Mouse (Mus musculus) forebrain, embryonic 12.5 days (tissue): ENCODE data around the gene Dennd5b. TPM values are rescaled to one million over a fixed set of nuclear protein-coding genes. Genes with fewer than 3 reads are reported as not detected.
"Not testable (repeated sequence)": the region's sequence is repeated elsewhere in the genome, so short reads cannot be mapped to it uniquely, and the experiment has no call there.

Experiments used
- ATAC-seq: fragments of 200-750 bp; cut with Nextera tagmentation; 2 replicates; pipeline ENCODE4 v1.8.0; 2017; ENCODE audit warnings: moderate TSS enrichment; ENCODE audit not compliant: low FRiP score
- H3K27ac ChIP-seq: fragments of 300-500 bp; sonication (generic); 2 replicates; pipeline ENCODE4 v1.5.1; 2016; ENCODE audit warnings: mild to moderate bottlenecking
- H3K27me3 ChIP-seq: fragments of 300-500 bp; sonication (generic); 2 replicates; pipeline ENCODE4 v1.6.1; 2016; ENCODE audit warnings: mild to moderate bottlenecking
- H3K36me3 ChIP-seq: fragments of 300-500 bp; sonication (generic); replicated peaks from 2 replicates; pipeline ENCODE4 v1.6.1; 2016; ENCODE audit warnings: mild to moderate bottlenecking
- H3K4me1 ChIP-seq: fragments of 300-500 bp; sonication (generic); 2 replicates; pipeline ENCODE4 v1.6.1; 2016
- H3K4me2 ChIP-seq: fragments of 300-500 bp; sonication (generic); 2 replicates; pipeline ENCODE4 v1.6.1; 2016; ENCODE audit warnings: mild to moderate bottlenecking, moderate library complexity
- H3K4me3 ChIP-seq: fragments of 300-500 bp; sonication (generic); replicated peaks from 2 replicates; pipeline ENCODE4 v1.5.1; 2016; ENCODE audit warnings: mild to moderate bottlenecking
- H3K9ac ChIP-seq: fragments of 300-500 bp; sonication (generic); 2 replicates; pipeline ENCODE4 v1.6.1; 2016; ENCODE audit warnings: mild to moderate bottlenecking
- H3K9me3 ChIP-seq: fragments of 300-500 bp; sonication (generic); 2 replicates; pipeline ENCODE4 v1.6.1; 2016
- WGBS: fragments of 180-500 bp; shearing (Covaris S2); methylation state at CpG from one replicate; pipeline ENCODE4 v1.1.7; 2016; 5-methylcytosine and 5-hydroxymethylcytosine counted together
- polyA plus RNA-seq: library from polyadenylated mRNA; unstranded; fragments of >200 nt; fragmentation: Nextera tagmentation; extraction: Ambion mirVana; gene quantifications from 2 replicates; pipeline ENCODE4 v1.2.1, GENCODE M21; 2016

The Dennd5b gene
- polyA plus RNA-seq, 1 experiment from 2014 or later, result 18.8 TPM

- Histone ChIP-seq H3K9me3 (no peaks in the 10 kb centered on the region), H3K27ac (no peak overlapping the region), H3K4me2 (no peak overlapping the region), H3K4me1 (peaks cover 17% of the 10 kb centered on the region), H3K9ac (no peak overlapping the region), H3K27me3 (no peaks in the 10 kb centered on the region), H3K36me3 (no peaks in the 10 kb centered on the region), H3K4me3 (no peak overlapping the region)
- ATAC-seq, result no peak
- WGBS, result 4% methylated on average over 3 of the region's 3 CpGs
Measured at GRCm38 (mm10) chr6:149131111-149131510, 29.6 kb upstream of the Dennd5b start.

DNA sequence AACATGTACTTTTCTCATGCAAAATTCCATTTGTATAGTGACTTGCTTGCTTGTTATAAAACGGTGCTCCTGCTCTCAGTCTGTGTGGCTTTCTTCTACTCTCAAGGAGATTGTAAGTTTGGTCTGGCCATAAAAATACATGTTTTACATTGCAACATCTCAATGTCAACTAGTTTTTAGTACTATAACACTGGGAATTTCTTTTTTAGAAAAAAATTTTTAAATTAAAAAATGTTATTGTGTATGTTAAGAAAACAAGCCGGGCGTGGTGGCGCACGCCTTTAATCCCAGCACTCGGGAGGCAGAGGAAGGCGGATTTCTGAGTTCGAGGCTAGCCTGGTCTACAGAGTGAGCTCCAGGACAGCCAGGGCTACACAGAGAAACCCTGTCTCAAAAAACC lies 28.4 kb upstream of the Dennd5b start, which contains the start of gene Gm10203:
Gene Gm10203 (plus strand): TSS at position 301 of the 400 bp plus-strand sequence.
- not testable (repeated sequence) for H3K4me3 ChIP-seq, H3K36me3 ChIP-seq, ATAC-seq, H3K4me2 ChIP-seq, H3K27me3 ChIP-seq, H3K9ac ChIP-seq, H3K9me3 ChIP-seq, H3K27ac ChIP-seq
- peaks cover 15% of the 10 kb centered on the region for H3K4me1 ChIP-seq
- WGBS, result 76% methylated on average over 8 of the region's 8 CpGs

DNA sequence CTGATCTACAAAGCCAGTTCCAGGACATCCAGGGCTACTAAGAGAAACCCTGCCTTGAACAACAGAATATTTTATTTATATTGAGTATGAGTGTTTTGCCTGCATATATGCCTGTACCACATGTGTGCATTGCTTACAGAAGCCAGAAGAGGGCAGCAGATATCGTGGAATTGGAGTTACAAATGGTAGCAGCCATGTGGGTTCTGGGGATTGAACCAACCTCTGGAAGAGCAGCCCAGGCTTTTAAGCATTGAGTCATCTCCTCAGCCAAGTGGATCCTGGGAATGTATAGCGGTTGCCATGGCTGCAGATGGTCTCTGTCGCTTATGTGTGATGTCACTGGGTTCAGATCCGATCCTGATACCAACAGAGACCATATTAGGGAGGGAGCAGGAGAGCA lies 25.2 kb upstream of the Dennd5b start:
- Histone ChIP-seq H3K4me2 (no peak overlapping the region), H3K9ac (no peak overlapping the region), H3K36me3 (no peaks in the 10 kb centered on the region), H3K4me3 (no peak overlapping the region), H3K9me3 (no peaks in the 10 kb centered on the region), H3K4me1 (peaks cover 8% of the 10 kb centered on the region), H3K27me3 (no peaks in the 10 kb centered on the region), H3K27ac (no peak overlapping the region)
- no peak for ATAC-seq
- 65% methylated on average over 4 of the region's 4 CpGs for WGBS

DNA sequence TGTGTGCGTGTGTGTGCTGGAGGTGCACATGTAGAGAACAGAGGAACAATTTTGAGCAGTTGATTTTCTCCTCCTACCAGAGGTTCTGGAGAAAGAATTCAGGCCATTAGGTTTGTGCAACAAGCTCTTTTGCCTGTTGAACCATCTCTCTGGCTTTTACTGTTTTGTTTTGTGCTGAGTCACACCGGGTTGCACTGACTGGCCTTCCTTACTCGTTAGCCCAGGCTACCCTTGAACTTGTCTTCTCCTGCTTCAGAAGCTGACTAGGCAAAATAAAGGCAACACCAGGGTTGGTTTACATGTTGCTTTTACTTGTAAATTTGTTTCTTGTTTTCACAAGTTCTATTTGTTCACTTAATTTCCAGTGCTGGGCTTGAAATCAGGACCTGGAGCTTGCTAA lies 21.6 kb upstream of the Dennd5b start:
- Histone ChIP-seq H3K36me3 (no peaks in the 10 kb centered on the region), H3K27me3 (no peaks in the 10 kb centered on the region), H3K9me3 (no peaks in the 10 kb centered on the region), H3K27ac (no peak overlapping the region), H3K9ac (no peak overlapping the region), H3K4me2 (no peak overlapping the region), H3K4me1 (no peaks in the 10 kb centered on the region), H3K4me3 (no peak overlapping the region)
- no peak for ATAC-seq
- 77% methylated on average over 3 of the region's 3 CpGs for WGBS

DNA sequence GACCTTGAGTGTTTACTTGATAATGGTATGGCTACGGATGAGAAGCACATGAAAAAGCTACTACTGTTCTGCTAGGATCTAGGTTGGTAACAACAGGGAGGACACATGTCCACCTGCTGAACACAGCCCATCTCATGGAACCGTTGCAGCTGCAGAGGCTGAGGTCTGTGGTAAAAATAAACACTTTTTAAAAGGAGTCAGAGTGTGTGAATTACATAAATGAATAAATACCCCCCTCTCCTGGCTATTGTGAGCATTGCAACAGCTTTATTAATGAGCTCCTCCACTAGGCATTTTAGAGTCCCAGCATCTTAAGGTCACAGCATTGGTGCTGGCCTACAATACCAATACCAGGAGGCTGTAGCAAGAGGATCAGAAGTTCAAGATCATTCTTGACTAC lies 18.4 kb upstream of the Dennd5b start:
- no peaks in the 10 kb centered on the region for H3K36me3 ChIP-seq
- H3K27me3 ChIP-seq, result no peaks in the 10 kb centered on the region
- no peak overlapping the region for H3K4me3 ChIP-seq
- no peaks in the 10 kb centered on the region for H3K4me1 ChIP-seq
- peak; percentile 46; the same call in 1 of the 2 replicates for ATAC-seq
- H3K4me2 ChIP-seq, result no peak overlapping the region
- H3K9me3 ChIP-seq, result no peaks in the 10 kb centered on the region
- H3K27ac ChIP-seq, result no peak overlapping the region
- WGBS, result 44% methylated on average over 2 of the region's 2 CpGs
- H3K9ac ChIP-seq, result no peak overlapping the region

DNA sequence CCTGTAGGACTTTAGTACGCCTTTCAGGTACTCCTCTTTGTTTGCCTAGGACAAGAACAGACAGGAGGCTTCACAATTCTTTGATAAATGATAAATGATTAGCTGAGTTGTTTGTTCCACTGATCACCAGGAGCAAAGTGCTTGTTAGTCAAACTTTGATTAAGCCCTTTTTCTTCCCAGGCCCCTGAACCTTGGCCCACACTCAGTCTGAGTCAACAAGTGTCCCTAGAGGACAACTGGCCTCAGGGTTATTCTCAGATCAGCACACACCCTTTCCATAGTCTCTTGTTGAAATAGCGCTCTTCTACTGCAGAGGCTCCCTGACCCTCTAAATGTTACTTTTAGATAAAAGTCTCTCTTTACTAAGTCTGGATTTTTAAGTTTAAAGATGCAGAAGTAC lies 17.5 kb upstream of the Dennd5b start:
- H3K4me1 ChIP-seq, result no peaks in the 10 kb centered on the region
- no peak overlapping the region for H3K27ac ChIP-seq
- H3K4me3 ChIP-seq, result no peak overlapping the region
- no peaks in the 10 kb centered on the region for H3K27me3 ChIP-seq
- no peak overlapping the region for H3K9ac ChIP-seq
- WGBS, result 77% methylated on average over 2 of the region's 2 CpGs
- H3K9me3 ChIP-seq, result no peaks in the 10 kb centered on the region
- H3K4me2 ChIP-seq, result no peak overlapping the region
- H3K36me3 ChIP-seq, result no peaks in the 10 kb centered on the region
- ATAC-seq, result no peak

DNA sequence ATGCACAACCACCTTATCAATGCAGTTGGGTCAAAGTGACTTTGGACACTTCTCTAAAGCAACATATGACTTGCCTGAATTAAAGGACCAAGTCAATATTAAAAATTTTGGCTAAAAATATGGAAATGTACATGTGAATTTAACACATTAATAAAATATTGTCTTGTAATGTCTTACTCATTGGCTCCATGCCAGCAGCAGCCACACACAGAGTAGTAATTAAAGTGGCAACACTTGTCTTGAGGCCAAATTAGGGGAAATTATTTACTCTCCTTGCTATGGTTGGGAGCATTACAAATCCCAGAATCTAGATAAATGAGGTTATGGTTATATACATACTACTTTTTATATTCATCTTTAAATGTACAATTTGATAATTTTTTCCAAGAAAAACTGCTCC lies 15.5 kb upstream of the Dennd5b start:
- Histone ChIP-seq H3K9me3 (no peaks in the 10 kb centered on the region), H3K27me3 (no peaks in the 10 kb centered on the region), H3K9ac (no peak overlapping the region), H3K4me3 (no peak overlapping the region), H3K4me1 (no peaks in the 10 kb centered on the region), H3K27ac (no peak overlapping the region), H3K36me3 (no peaks in the 10 kb centered on the region), H3K4me2 (no peak overlapping the region)
- ATAC-seq, result no peak

- 81% methylated on average over 2 of the region's 2 CpGs for WGBS
Measured at GRCm38 (mm10) chr6:149108909-149109308, 7.4 kb upstream of the Dennd5b start.

DNA sequence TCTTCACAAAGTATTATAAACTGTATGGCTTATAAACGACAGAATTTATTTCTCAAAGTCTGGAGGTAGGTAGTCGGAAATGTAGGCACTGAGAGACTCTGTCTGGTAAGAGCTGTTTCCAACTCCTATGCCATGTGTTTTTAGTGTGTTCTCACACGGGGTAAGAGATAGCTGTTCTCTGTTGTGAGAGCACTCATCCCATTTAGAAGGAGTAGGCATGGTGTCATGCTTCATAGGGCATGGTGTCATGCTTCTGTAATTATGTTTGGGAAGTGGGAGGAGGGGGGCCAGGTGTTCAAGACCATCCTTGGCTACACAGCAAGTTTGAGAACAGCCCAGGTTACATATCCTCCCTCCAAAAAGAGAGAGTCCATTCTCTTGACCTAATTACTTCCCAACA lies 6.1 kb upstream of the Dennd5b start:
- Histone ChIP-seq H3K4me3 (no peak overlapping the region), H3K9me3 (no peaks in the 10 kb centered on the region), H3K27ac (no peak overlapping the region), H3K4me1 (no peaks in the 10 kb centered on the region), H3K27me3 (no peaks in the 10 kb centered on the region; the same call in 1 of the 2 replicates), H3K36me3 (no peaks in the 10 kb centered on the region), H3K9ac (no peak overlapping the region), H3K4me2 (no peak overlapping the region)
- ATAC-seq, result no peak
- WGBS, result 86% methylated on average over 3 of the region's 3 CpGs

More at GRCm38 (mm10) chr6:149108909-149109308, 7.4 kb upstream of the Dennd5b start:
- H3K9me3 ChIP-seq, result no peaks in the 10 kb centered on the region
- ATAC-seq, result no peak
- H3K27ac ChIP-seq, result no peak overlapping the region
- no peak overlapping the region for H3K4me3 ChIP-seq
- H3K27me3 ChIP-seq, result no peaks in the 10 kb centered on the region
- no peaks in the 10 kb centered on the region for H3K4me1 ChIP-seq
- H3K9ac ChIP-seq, result no peak overlapping the region
- no peak overlapping the region for H3K4me2 ChIP-seq
- H3K36me3 ChIP-seq, result no peaks in the 10 kb centered on the region

DNA sequence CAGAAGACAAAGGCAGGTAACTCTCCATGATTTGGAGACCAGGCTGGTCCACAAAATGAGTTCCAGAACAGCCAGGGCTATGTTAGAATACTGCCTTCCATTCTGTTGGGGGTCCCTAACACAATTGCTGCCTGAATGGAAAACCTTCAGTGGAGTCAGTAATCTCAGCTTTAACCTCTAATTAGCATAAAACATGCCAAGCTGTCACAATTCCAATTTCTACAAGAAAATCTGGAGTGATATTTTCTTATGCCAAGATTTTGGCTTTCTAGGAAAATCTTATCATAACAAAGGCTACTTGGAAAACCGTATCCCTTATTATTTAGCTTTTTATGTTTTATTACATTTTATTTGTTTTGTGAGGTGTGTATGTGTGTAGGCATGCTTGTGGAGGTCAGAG lies 2.0 kb upstream of the Dennd5b start:
- no peak overlapping the region for H3K9ac ChIP-seq
- H3K36me3 ChIP-seq, result no peaks in the 10 kb centered on the region
- 97% methylated on average over 1 of the region's 1 CpGs for WGBS
- H3K4me1 ChIP-seq, result peaks cover 7% of the 10 kb centered on the region
- H3K4me2 ChIP-seq, result no peak overlapping the region
- no peaks in the 10 kb centered on the region; the same call in 1 of the 2 replicates for H3K27me3 ChIP-seq
- no peak overlapping the region for H3K27ac ChIP-seq
- H3K9me3 ChIP-seq, result no peaks in the 10 kb centered on the region
- no peak overlapping the region for H3K4me3 ChIP-seq
- no peak for ATAC-seq

- Histone ChIP-seq H3K27me3 (no peaks in the 10 kb centered on the region; the same call in 1 of the 2 replicates), H3K4me1 (peaks cover 7% of the 10 kb centered on the region), H3K4me2 (peak overlapping the region; percentile 72), H3K9ac (peak overlapping the region; percentile 92), H3K9me3 (no peaks in the 10 kb centered on the region), H3K36me3 (no peaks in the 10 kb centered on the region), H3K27ac (peak overlapping the region; percentile 97), H3K4me3 (peak overlapping the region; percentile 82)
- 12% methylated on average over 7 of the region's 7 CpGs for WGBS
- peak; percentile 20 for ATAC-seq
Measured at GRCm38 (mm10) chr6:149101943-149102243, 413 bp upstream of the Dennd5b start.

GRCm38 (mm10) chr6:149100174-149101075 lies 1.1 kb downstream of the Dennd5b start:
- Histone ChIP-seq H3K9me3 (no peaks in the 10 kb centered on the region), H3K27ac (peak overlapping the region; percentile 97), H3K27me3 (no peaks in the 10 kb centered on the region; the same call in 1 of the 2 replicates), H3K36me3 (no peaks in the 10 kb centered on the region), H3K4me2 (peak overlapping the region; percentile 72), H3K4me3 (peak overlapping the region; percentile 82), H3K4me1 (peaks cover 7% of the 10 kb centered on the region), H3K9ac (peak overlapping the region; percentile 92)
- 1% methylated on average over 51 of the region's 52 CpGs for WGBS
- ATAC-seq, result peak; percentile 72

DNA sequence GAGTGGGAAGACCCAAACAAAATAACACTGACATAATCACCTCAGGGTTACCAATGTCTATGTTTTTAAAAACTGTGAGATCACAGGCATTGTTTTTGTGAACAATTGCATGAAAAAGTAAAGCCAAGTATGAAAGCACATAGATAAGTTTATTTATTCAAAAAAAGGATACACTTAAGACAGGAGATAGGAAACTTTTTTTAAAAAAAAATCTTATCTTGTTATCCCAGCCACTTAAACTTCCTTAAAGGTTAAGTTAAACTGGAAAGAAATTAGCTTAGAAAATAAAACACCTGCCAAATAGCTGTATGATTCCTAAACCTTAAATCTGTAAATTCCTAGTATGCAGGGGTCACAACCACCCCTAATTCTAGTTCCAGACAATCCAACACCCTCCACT lies 2.5 kb downstream of the Dennd5b start:
- peaks cover 7% of the 10 kb centered on the region for H3K4me1 ChIP-seq
- H3K9ac ChIP-seq, result no peak overlapping the region
- H3K36me3 ChIP-seq, result no peaks in the 10 kb centered on the region
- H3K9me3 ChIP-seq, result no peaks in the 10 kb centered on the region
- no peak overlapping the region for H3K4me3 ChIP-seq
- H3K27me3 ChIP-seq, result no peaks in the 10 kb centered on the region; the same call in 1 of the 2 replicates
- ATAC-seq, result no peak
- no peak overlapping the region for H3K27ac ChIP-seq
- H3K4me2 ChIP-seq, result no peak overlapping the region
